Mouse (Mus musculus): Measurements from ENCODE around the gene Angptl1. TPM values are rescaled to one million over a fixed set of nuclear protein-coding genes. Genes with fewer than 3 reads are reported as not detected.

Angptl1 gene
- total RNA-seq, 2 experiments from 2014 or later, result 1.1 to 1.4 TPM

DNA sequence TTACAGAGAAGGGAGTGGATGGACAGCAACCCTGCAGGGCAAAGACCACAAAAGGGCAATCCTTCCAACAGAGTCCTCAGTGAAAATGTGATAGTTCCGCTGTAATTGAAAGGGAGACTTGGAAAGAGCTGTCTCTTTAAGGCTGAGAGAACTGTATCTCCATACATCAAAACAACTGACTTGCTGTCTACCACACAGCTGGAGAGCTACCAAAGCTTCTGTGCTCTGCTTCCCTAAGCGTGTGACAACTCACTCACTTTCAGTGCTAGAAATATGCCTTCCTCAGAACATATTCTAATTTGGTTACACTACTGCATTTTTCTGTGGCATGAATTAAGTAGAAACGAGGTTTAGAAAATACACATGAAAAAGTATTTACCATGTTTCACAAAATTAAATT, 25.9 kb downstream of the Angptl1 start:
- no peak for DNase-seq (ENCODE audit: extremely low spot score in 1 of 2, low spot score in 1 of 2)

DNA sequence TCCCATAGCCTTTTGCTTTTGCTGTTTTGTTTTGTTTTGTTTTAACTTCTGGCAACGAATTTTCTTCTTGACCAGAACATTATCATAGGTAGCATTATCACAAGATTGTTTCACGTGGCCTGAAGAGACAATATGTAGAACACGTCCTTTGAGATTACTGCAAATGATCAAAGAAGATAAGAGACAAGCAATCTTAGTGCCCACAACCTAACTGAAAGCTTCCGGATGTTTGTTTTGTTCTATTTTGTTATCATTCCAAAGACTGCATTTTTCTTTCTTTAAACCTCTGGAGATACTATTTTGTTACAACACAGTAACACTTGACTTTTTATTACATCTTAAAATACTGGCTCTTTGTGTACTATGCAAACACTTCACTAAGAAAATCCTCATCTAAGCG, 31.7 kb downstream of the Angptl1 start:
- DNase-seq (ENCODE audit: extremely low spot score in 1 of 2, low spot score in 1 of 2), result no peak

- DNase-seq (ENCODE audit: extremely low spot score in 1 of 2, low spot score in 1 of 2), result no peak
Measured at GRCm38 (mm10) chr1:156870616-156871015, 32.3 kb downstream of the Angptl1 start.

- DNase-seq (ENCODE audit: extremely low spot score in 1 of 2, low spot score in 1 of 2), result no peak
Measured at GRCm38 (mm10) chr1:156884782-156885181, 46.4 kb downstream of the Angptl1 start.

DNA sequence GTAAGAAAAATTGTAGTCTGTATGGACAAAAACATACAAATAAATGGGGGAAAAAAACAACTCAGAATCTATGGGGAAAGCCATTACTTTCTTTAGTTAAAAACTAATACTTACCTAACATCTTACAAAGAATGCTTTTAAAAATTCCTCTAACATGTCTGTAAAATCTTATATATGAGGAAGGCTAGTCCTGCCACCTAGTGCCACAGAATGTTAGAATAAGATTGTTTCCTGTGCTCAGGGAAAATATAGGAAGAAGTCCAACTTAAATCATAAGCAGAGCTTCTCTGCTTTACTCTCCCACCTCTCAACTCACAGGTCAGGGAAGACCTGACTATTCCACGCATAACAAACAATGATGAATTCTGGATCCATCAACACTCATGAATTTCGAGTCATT, 47.5 kb downstream of the Angptl1 start:
- no peak for DNase-seq (ENCODE audit: extremely low spot score in 1 of 2, low spot score in 1 of 2)

GRCm38 (mm10) chr1:156888830-156889229, 50.5 kb downstream of the Angptl1 start:
- DNase-seq (ENCODE audit: extremely low spot score in 1 of 2, low spot score in 1 of 2), result no peak

GRCm38 (mm10) chr1:156891561-156891960, 53.2 kb downstream of the Angptl1 start:
- no peak for DNase-seq (ENCODE audit: extremely low spot score in 1 of 2, low spot score in 1 of 2)

DNA sequence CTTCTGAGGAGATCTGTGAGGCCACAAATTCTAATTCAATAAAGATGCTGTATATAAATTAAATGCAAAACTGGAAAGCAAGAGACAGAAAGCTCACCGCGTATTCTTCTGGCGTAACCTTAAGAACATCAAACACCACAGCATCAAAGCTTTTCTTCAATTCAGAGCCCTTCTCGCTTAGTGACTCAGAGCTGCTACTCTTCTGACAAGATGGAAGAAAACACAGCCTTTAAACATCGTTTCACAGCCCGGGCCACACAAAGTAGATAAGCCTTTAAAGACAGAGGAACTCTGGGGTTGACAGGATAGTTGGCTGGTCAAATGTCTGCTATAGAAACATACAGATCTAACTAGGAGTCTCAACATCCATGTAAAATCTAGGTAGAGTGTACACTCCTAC, 63.3 kb downstream of the Angptl1 start:
- DNase-seq (ENCODE audit: extremely low spot score in 1 of 2, low spot score in 1 of 2), result no peak

- DNase-seq (ENCODE audit: extremely low spot score in 1 of 2, low spot score in 1 of 2), result no peak
Measured at GRCm38 (mm10) chr1:156903899-156904298, 65.5 kb downstream of the Angptl1 start.

GRCm38 (mm10) chr1:156905660-156906059, 67.3 kb downstream of the Angptl1 start:
- DNase-seq (ENCODE audit: extremely low spot score in 1 of 2, low spot score in 1 of 2), result no peak

- DNase-seq (ENCODE audit: extremely low spot score in 1 of 2, low spot score in 1 of 2), result no peak
Measured at GRCm38 (mm10) chr1:156909265-156909664, 70.9 kb downstream of the Angptl1 start.

- DNase-seq (ENCODE audit: extremely low spot score in 1 of 2, low spot score in 1 of 2), result no peak
Measured at GRCm38 (mm10) chr1:156909866-156910265, 71.5 kb downstream of the Angptl1 start.

Other genes starting within 250 kb of the Angptl1 start
- gene Tor3a, start 164.2 kb upstream of the Angptl1 start, total RNA-seq (2021), result 1 to 10 TPM; 5.1 to 6.3 TPM
- 10 to 100 TPM; 69.8 to 75.6 TPM for gene Fam20b, start 119.5 kb upstream of the Angptl1 start, total RNA-seq (2021)
- gene Ralgps2, start 101.1 kb downstream of the Angptl1 start, total RNA-seq (2021), result 10 to 100 TPM; 64.5 to 69.2 TPM